In genomic region chr6:94387648-94388047, GRCm38 (mm10) we compare ENCODE assay signal across 19 mouse cellular contexts.
"Had no signal": no experiment of that assay in that cellular context is flagged by ENCODE, and none has a peak within 500 bp of the region (broad histone marks: within the 10 kb centered on the region; RNA-seq: fewer than 3 reads in every experiment).

No protein-coding gene starts in this region.

- H3K4me2 ChIP-seq: limb, embryonic 12.5 days; limb, embryonic 15.5 days; liver, embryonic 11.5 days; lung, embryonic 14.5 days; midbrain, embryonic 12.5 days; midbrain, embryonic 15.5 days; neural tube, embryonic 12.5 days; neural tube, embryonic 15.5 days had no signal

- H3K27ac ChIP-seq: limb, embryonic 12.5 days; limb, embryonic 15.5 days; liver, embryonic 14.5 days; macrophage; midbrain, embryonic 12.5 days; midbrain, embryonic 15.5 days; neural tube, embryonic 12.5 days; neural tube, embryonic 15.5 days had no signal

- H3K36me3 ChIP-seq: limb, embryonic 12.5 days; limb, embryonic 15.5 days; midbrain, embryonic 12.5 days; midbrain, embryonic 15.5 days; neural tube, embryonic 12.5 days; neural tube, embryonic 15.5 days had no signal

- DNase-seq: kidney, postnatal 14 days; kidney, postnatal 4 days; left cerebral cortex, postnatal 4 days; liver, postnatal 0 days; lung, embryonic 14.5 days; retina, postnatal 1 day; right cerebral cortex, postnatal 25 days; thymus, adult 18-20 months; thymus, postnatal 36 days had no signal

- H3K4me3 ChIP-seq: limb, embryonic 12.5 days; limb, embryonic 15.5 days; midbrain, embryonic 12.5 days; midbrain, embryonic 15.5 days; neural tube, embryonic 12.5 days; neural tube, embryonic 15.5 days had no signal

- H3K9ac ChIP-seq: limb, embryonic 12.5 days; limb, embryonic 15.5 days; liver, embryonic 14.5 days; liver, postnatal 0 days; lung, embryonic 14.5 days; midbrain, embryonic 12.5 days; midbrain, embryonic 15.5 days; neural tube, embryonic 12.5 days; neural tube, embryonic 15.5 days had no signal

- H3K9me3 ChIP-seq: limb, embryonic 15.5 days; midbrain, embryonic 12.5 days; midbrain, embryonic 15.5 days; neural tube, embryonic 15.5 days had no signal

- H3K27me3 ChIP-seq: limb, embryonic 12.5 days; limb, embryonic 15.5 days; midbrain, embryonic 12.5 days; midbrain, embryonic 15.5 days; neural tube, embryonic 12.5 days; neural tube, embryonic 15.5 days had no signal

- ATAC-seq: liver, postnatal 0 days; lung, postnatal 0 days; midbrain, embryonic 15.5 days had no signal

- H3K4me1 ChIP-seq: limb, embryonic 15.5 days; midbrain, embryonic 12.5 days; midbrain, embryonic 15.5 days; neural tube, embryonic 12.5 days; neural tube, embryonic 15.5 days had no signal
